Mouse (Mus musculus): ENCODE data around the gene Scgb2b7.
"Not testable (repeated sequence)": the region's sequence is repeated elsewhere in the genome, so short reads cannot be mapped to it uniquely, and the experiment has no call there.

Gene Scgb2b7

DNA sequence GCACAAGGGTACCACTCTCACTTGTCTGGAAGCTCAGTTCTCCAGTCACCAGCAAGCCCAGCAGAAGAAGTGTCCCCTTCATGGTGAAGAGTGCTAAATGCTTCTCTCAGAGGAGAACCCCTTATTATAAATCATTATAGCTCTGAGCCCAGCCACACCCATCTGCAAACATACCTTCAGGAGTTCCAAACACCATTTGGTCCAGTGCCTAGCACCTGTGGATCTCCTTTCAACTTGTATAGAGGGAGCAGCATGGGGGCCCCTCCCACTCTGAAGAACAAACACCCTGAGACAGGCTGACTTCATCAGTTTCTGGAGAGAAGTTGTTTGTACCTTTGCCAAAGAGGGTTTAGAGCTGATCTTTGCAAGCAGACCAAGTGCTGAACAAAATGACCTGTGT is at the start of gene Scgb2b7:
TSS of gene Scgb2b7 (minus strand) at position 101 of the 400 bp plus-strand sequence.
- DNase-seq (ENCODE audit: low spot score in 2 of 2), result not testable (repeated sequence)

GRCm38 (mm10) chr7:31712365-31712764 is 6.8 kb upstream of the Scgb2b7 start, which contains the start of gene Scgb1b7:
Scgb1b7 (plus strand) TSS chr7:31712665.
- DNase-seq (ENCODE audit: low spot score in 2 of 2), result not testable (repeated sequence)

All from natural killer cell, adult 2 months (primary cell).